Mouse (Mus musculus) olfactory bulb, adult 2 months (tissue): ENCODE results near the gene Sema7a.

Source experiments
- CTCF ChIP-seq: fragments of 200-500 bp; IDR thresholded peaks from 2 replicates; pipeline ENCODE4 v1.5.1; 2012; ENCODE audit warnings: low read depth, mild to moderate bottlenecking, low read length, moderate library complexity; ENCODE audit not compliant: insufficient read depth
- POLR2A ChIP-seq: fragments of 200-500 bp; IDR thresholded peaks from 2 replicates; pipeline ENCODE4 v1.6.1; 2012; ENCODE audit warnings: mild to moderate bottlenecking, low read depth, low read length, moderate library complexity; ENCODE audit not compliant: insufficient read depth

DNA sequence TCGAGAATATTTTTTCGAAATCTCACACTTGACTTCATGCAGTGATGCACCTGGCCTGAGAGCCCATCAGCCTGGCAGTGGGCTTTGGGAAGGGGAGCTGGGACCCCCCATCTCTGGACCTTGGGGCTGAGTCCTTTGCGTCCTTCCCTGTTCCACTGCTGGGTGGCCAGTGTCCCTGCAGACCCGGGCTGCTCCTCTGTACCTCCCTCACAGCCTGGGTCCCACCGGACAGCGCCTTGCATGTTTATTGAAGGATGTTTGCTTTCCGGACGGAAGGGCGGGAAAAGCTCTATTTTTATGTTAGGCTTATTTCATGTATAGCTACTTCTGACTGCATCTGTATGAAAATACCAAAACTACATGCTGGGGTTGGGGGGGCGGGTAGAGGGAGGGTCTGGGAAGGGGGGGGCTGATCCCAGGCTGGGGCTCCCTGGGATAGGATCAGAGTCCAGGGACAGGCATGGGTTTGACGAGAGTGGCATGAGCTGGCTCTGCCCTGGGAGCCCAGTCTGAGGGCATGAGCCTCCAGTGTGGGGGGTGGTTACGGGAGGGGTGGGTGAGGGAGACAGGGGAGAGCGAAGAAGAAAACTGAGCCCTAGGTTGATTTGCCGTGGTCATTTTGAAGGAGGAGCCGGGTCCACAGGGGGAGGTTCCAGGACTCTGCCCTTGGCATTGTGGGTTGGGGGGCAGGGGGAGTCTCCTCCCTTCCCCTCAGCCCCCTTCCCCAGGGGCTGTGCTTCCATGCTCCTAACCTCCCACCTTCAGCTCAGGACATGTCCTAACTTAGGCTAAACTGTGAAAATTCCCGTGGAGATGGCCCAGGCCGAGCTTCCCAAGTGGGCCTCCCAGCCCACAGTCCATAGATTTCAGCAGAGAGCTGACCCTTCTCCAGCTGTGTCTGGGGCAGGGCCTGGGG, 22.2 kb downstream of the Sema7a start:
- TF ChIP-seq CTCF (no peak), POLR2A (no peak)
